Mouse (Mus musculus) neural tube, embryonic 11.5 days (tissue): ENCODE measurements around the gene March7. TPM values are rescaled to one million over a fixed set of nuclear protein-coding genes. Genes with fewer than 3 reads are reported as not detected.

ENCODE experiments used
- ATAC-seq: fragments of 200-750 bp; cut with Nextera tagmentation; 2 replicates; pipeline ENCODE4 v1.8.0; 2017; ENCODE audit warnings: moderate number of reproducible peaks, mild to moderate bottlenecking, moderate TSS enrichment, moderate library complexity; ENCODE audit not compliant: insufficient read depth, low FRiP score, low TSS enrichment
- DNase-seq: peaks from one replicate; pipeline ENCODE4 v3.0.0-alpha.2; 2015; ENCODE audit warnings: low spot score
- H3K27ac ChIP-seq: fragments of 300-500 bp; sonication (generic); 2 replicates; pipeline ENCODE4 v1.5.1; 2014; ENCODE audit warnings: low read depth, mild to moderate bottlenecking, low read length
- H3K27me3 ChIP-seq: fragments of 300-500 bp; sonication (generic); 2 replicates; pipeline ENCODE4 v1.6.1; 2014; ENCODE audit warnings: mild to moderate bottlenecking, low read length, mixed read lengths; ENCODE audit not compliant: control insufficient read depth, insufficient read depth
- H3K36me3 ChIP-seq: fragments of 300-500 bp; sonication (generic); 2 replicates; pipeline ENCODE4 v1.6.1; 2014; ENCODE audit warnings: mild to moderate bottlenecking, low read length, moderate library complexity, mixed read lengths; ENCODE audit not compliant: control insufficient read depth, insufficient read depth
- H3K4me1 ChIP-seq: fragments of 300-500 bp; sonication (generic); 2 replicates; pipeline ENCODE4 v1.6.1; 2014; ENCODE audit warnings: low read length, mixed read lengths; ENCODE audit not compliant: control insufficient read depth, insufficient read depth
- H3K4me2 ChIP-seq: fragments of 300-500 bp; sonication (generic); 2 replicates; pipeline ENCODE4 v1.6.1; 2014; ENCODE audit warnings: low read depth, mild to moderate bottlenecking, moderate library complexity
- H3K4me3 ChIP-seq: fragments of 300-500 bp; sonication (generic); 2 replicates; pipeline ENCODE4 v1.5.1; 2014; ENCODE audit warnings: low read depth, low read length
- H3K9ac ChIP-seq: fragments of 300-500 bp; sonication (generic); 2 replicates; pipeline ENCODE4 v1.6.1; 2014; ENCODE audit warnings: mild to moderate bottlenecking, low read length
- H3K9me3 ChIP-seq: fragments of 300-500 bp; sonication (generic); 2 replicates; pipeline ENCODE4 v1.6.1; 2016; ENCODE audit warnings: low read length; ENCODE audit not compliant: control insufficient read depth
- WGBS: fragments of 180-500 bp; shearing (Covaris S2); extraction: QIAGEN DNeasy Blood & Tissue Kit; methylation state at CpG from one replicate; pipeline ENCODE4 v1.1.7; 2014; 5-methylcytosine and 5-hydroxymethylcytosine counted together
- polyA plus RNA-seq: library from polyadenylated mRNA; unstranded; fragments of >200 nt; fragmentation: Nextera tagmentation; extraction: Ambion mirVana; gene quantifications from 2 replicates; pipeline ENCODE4 v1.2.1, GENCODE M21; 2014

March7 gene
- polyA plus RNA-seq, 1 experiment from 2014 or later, result 74.6 TPM

GRCm38 (mm10) chr2:60175078-60175477 lies 34.6 kb upstream of the March7 start:
- ATAC-seq, result no peak
- WGBS, result 90% methylated on average over 2 of the region's 4 CpGs

GRCm38 (mm10) chr2:60176087-60176486 lies 33.6 kb upstream of the March7 start:
- Histone ChIP-seq H3K4me1 (no peaks in the 10 kb centered on the region), H3K9ac (no peak overlapping the region), H3K36me3 (no peaks in the 10 kb centered on the region), H3K27me3 (no peaks in the 10 kb centered on the region), H3K4me3 (no peak overlapping the region), H3K27ac (no peak overlapping the region), H3K9me3 (no peaks in the 10 kb centered on the region), H3K4me2 (no peak overlapping the region)
- WGBS, result 90% methylated on average over 5 of the region's 5 CpGs
- DNase-seq (no peak), ATAC-seq (no peak)

More at GRCm38 (mm10) chr2:60175078-60175477, 34.6 kb upstream of the March7 start:
- no peaks in the 10 kb centered on the region for H3K9me3 ChIP-seq
- H3K27me3 ChIP-seq, result no peaks in the 10 kb centered on the region
- no peak overlapping the region for H3K4me3 ChIP-seq
- no peak overlapping the region for H3K27ac ChIP-seq
- H3K4me2 ChIP-seq, result no peak overlapping the region
- H3K36me3 ChIP-seq, result no peaks in the 10 kb centered on the region
- no peaks in the 10 kb centered on the region for H3K4me1 ChIP-seq
- H3K9ac ChIP-seq, result no peak overlapping the region
- DNase-seq, result no peak

- H3K36me3 ChIP-seq, result no peaks in the 10 kb centered on the region
- WGBS, result 85% methylated on average over 3 of the region's 3 CpGs
- H3K9me3 ChIP-seq, result no peaks in the 10 kb centered on the region
- H3K27ac ChIP-seq, result no peak overlapping the region
- ATAC-seq, result no peak
- no peak for DNase-seq
- H3K4me3 ChIP-seq, result no peak overlapping the region
- H3K4me2 ChIP-seq, result no peak overlapping the region
- no peak overlapping the region for H3K9ac ChIP-seq
- no peaks in the 10 kb centered on the region for H3K27me3 ChIP-seq
- no peaks in the 10 kb centered on the region for H3K4me1 ChIP-seq
Measured at GRCm38 (mm10) chr2:60177490-60177889, 32.2 kb upstream of the March7 start.

- H3K4me1 ChIP-seq, result no peaks in the 10 kb centered on the region
- no peak for ATAC-seq
- H3K4me3 ChIP-seq, result no peak overlapping the region
- no peaks in the 10 kb centered on the region for H3K27me3 ChIP-seq
- no peak overlapping the region for H3K4me2 ChIP-seq
- 73% methylated on average over 2 of the region's 2 CpGs for WGBS
- no peaks in the 10 kb centered on the region for H3K9me3 ChIP-seq
- DNase-seq, result no peak
- no peak overlapping the region for H3K27ac ChIP-seq
- no peak overlapping the region for H3K9ac ChIP-seq
- no peaks in the 10 kb centered on the region for H3K36me3 ChIP-seq
Measured at GRCm38 (mm10) chr2:60181696-60182095, 28.0 kb upstream of the March7 start.

- ATAC-seq, result no peak
- H3K36me3 ChIP-seq, result no peaks in the 10 kb centered on the region
Measured at GRCm38 (mm10) chr2:60196841-60197240, 12.8 kb upstream of the March7 start.

GRCm38 (mm10) chr2:60200051-60200562 lies 9.6 kb upstream of the March7 start:
- H3K4me3 ChIP-seq, result no peak overlapping the region
- no peaks in the 10 kb centered on the region; the same call in 1 of the 2 replicates for H3K36me3 ChIP-seq
- WGBS, result 97% methylated on average over 5 of the region's 5 CpGs

More at GRCm38 (mm10) chr2:60196841-60197240, 12.8 kb upstream of the March7 start:
- no peak for DNase-seq
- Histone ChIP-seq H3K4me3 (no peak overlapping the region), H3K27me3 (no peaks in the 10 kb centered on the region), H3K27ac (no peak overlapping the region), H3K9me3 (no peaks in the 10 kb centered on the region), H3K4me2 (no peak overlapping the region), H3K4me1 (no peaks in the 10 kb centered on the region), H3K9ac (no peak overlapping the region)
- WGBS, result 53% methylated on average over 1 of the region's 1 CpGs

GRCm38 (mm10) chr2:60200667-60201066 lies 9.0 kb upstream of the March7 start:
- Histone ChIP-seq H3K4me2 (no peak overlapping the region), H3K9ac (no peak overlapping the region), H3K36me3 (no peaks in the 10 kb centered on the region; the same call in 1 of the 2 replicates), H3K4me3 (no peak overlapping the region), H3K4me1 (no peaks in the 10 kb centered on the region), H3K27ac (no peak overlapping the region), H3K9me3 (no peaks in the 10 kb centered on the region), H3K27me3 (peaks cover 7% of the 10 kb centered on the region; the same call in 1 of the 2 replicates)
- no peak for ATAC-seq
- DNase-seq, result peak; percentile 68
- 52% methylated on average over 8 of the region's 8 CpGs for WGBS

More at GRCm38 (mm10) chr2:60200051-60200562, 9.6 kb upstream of the March7 start:
- Histone ChIP-seq H3K27ac (no peak overlapping the region), H3K27me3 (peaks cover 7% of the 10 kb centered on the region; the same call in 1 of the 2 replicates), H3K4me1 (no peaks in the 10 kb centered on the region), H3K9me3 (no peaks in the 10 kb centered on the region), H3K4me2 (no peak overlapping the region), H3K9ac (no peak overlapping the region)
- DNase-seq (no peak), ATAC-seq (no peak)

- Histone ChIP-seq H3K27me3 (peaks cover 7% of the 10 kb centered on the region; the same call in 1 of the 2 replicates), H3K4me3 (no peak overlapping the region), H3K9ac (no peak overlapping the region), H3K9me3 (no peaks in the 10 kb centered on the region), H3K36me3 (no peaks in the 10 kb centered on the region; the same call in 1 of the 2 replicates), H3K27ac (no peak overlapping the region), H3K4me1 (no peaks in the 10 kb centered on the region), H3K4me2 (no peak overlapping the region)
- 89% methylated on average over 8 of the region's 8 CpGs for WGBS
- ATAC-seq, result no peak
- DNase-seq, result no peak
Measured at GRCm38 (mm10) chr2:60202900-60203530, 6.7 kb upstream of the March7 start.

GRCm38 (mm10) chr2:60203733-60204132 lies 6.0 kb upstream of the March7 start:
- no peaks in the 10 kb centered on the region for H3K9me3 ChIP-seq
- H3K36me3 ChIP-seq, result no peaks in the 10 kb centered on the region; the same call in 1 of the 2 replicates
- DNase-seq, result no peak
- H3K27me3 ChIP-seq, result peaks cover 7% of the 10 kb centered on the region; the same call in 1 of the 2 replicates
- WGBS, result 90% methylated on average over 4 of the region's 4 CpGs
- no peaks in the 10 kb centered on the region for H3K4me1 ChIP-seq
- H3K27ac ChIP-seq, result no peak overlapping the region
- H3K4me2 ChIP-seq, result no peak overlapping the region
- no peak overlapping the region for H3K4me3 ChIP-seq
- H3K9ac ChIP-seq, result no peak overlapping the region
- no peak for ATAC-seq
